Mouse (Mus musculus) kidney, postnatal 14 days (tissue): ENCODE measurements around the gene Zfp219.
"Not testable (repeated sequence)": the region's sequence is repeated elsewhere in the genome, so short reads cannot be mapped to it uniquely, and the experiment has no call there.

ENCODE experiments used
- DNase-seq: peaks from one replicate; pipeline ENCODE4 v3.0.0; 2022; ENCODE audit warnings: mixed read lengths

Zfp219 gene

DNA sequence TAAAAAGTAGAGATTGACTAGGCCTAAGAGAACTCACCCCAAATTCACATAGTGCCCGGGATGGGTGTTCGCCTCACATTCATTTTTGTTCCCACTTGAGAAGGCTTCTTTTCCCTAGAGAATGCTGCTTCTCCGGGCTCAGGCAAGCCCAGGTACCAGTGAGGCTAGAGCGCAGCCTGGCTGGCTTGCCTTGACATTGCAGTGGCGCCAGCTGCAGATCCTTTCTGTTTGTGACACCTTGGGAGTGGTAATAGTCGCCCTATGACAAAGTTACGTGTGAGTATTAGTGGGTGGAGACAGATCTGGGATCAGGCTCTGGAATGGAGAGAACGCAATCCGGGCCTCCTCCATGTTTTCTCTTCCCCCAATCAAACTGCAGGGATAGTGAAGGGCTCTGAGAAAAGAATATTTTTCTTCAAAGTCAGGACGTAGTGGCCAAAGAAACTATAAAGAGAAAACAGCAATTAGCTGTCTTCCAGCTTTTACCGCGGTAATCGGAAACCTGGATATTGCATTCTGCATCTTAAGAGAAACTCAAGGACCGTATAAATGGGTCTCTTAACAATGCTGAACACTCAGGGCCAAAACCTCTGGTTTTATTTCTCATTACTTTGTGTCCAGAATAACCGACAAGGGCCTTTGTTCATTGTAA lies at the start of gene Zfp219:
Zfp219 (minus strand) TSS at position 248 of the 652 bp plus-strand sequence.
- peak; percentile 86 for DNase-seq

DNA sequence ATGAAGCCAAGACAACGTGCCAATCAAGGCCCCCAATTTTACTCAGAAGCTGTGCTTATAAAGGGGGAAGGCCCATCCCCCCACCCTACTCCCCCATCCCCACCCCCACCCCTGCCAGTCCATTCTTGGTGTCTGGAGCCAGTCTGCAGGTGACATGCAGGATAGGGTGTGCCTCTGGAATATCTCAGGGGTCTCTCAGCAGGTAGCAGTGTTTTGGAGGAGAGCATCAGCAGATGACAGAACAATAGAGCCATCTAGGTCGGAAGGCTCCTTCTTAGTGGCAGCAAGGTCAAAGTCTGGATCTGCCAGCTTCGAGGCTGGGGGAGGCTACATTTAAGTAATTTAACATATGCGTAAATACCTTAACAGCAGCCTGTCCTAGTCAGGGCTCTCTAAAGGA lies 45.6 kb upstream of the Zfp219 start:
- no peak for DNase-seq

GRCm38 (mm10) chr14:52061798-52062197 lies 41.3 kb upstream of the Zfp219 start:
- DNase-seq: no peak

- DNase-seq: no peak
Observed at GRCm38 (mm10) chr14:52060800-52061199, 40.3 kb upstream of the Zfp219 start.

DNA sequence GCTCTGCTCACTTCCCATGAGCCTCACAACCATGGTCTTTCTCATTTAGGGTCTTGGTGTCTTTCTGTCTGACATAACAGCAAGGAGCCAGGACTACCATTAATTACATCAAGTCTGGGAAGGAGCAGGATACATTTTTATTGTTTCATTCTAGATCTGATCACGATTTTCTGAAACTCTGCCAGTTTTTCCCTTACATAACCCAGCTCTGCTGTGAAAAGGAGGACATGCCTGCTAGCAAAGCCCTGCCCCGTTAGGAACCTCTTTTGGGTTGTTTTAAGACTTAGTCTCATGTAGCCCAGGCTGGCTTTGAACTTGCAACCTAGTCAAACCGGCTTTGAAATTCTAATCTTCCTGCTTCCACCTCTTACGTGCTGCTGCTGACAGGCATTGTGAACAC lies 39.4 kb upstream of the Zfp219 start:
- no peak for DNase-seq

DNA sequence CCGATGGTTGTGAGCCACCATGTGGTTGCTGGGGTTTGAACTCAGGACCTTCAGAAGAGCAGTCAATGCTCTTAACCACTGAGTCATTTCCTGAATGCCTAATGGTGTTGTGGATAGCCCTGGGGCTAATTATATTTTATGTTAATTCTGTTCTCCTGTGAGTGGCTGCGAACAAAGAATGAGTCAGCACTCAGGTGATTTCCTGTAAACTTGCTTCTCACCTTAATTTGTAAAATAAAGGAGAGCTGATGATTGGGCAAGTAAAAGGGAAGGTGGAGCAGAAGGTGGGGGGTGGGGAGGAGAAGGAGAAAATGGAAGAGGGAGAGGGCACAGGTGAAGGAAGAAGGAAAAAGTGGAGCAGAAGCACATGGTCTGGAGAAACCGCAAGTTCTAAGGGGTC lies 32.2 kb upstream of the Zfp219 start:
- DNase-seq: not testable (repeated sequence)

GRCm38 (mm10) chr14:52045966-52046565 lies 25.5 kb upstream of the Zfp219 start:
- no peak for DNase-seq

- peak; percentile 38 for DNase-seq
Observed at GRCm38 (mm10) chr14:52044901-52045678, 24.6 kb upstream of the Zfp219 start.

DNA sequence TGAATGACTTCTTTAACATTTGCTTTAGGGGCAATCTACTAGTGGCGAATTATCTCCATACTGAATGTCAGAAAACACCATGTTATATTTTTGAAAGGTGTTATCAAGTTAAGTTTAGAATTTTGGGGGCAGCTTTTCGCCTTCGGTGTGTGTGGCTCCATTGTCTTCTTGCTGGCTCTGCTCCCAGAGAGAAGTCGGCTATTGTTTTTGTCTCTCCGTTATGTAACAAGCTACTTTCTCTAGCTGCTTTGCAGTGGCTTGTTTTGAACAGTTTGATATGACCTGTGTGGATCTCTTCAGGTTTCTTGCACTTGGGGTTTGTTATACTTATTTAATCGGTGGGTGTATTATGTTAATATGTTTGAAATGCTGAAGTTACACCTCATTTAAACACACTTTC lies 22.9 kb upstream of the Zfp219 start:
- DNase-seq: peak; percentile 4

GRCm38 (mm10) chr14:52042359-52042758 lies 21.8 kb upstream of the Zfp219 start, which contains the start of gene Olfr221:
Gene Olfr221 (minus strand): TSS chr14:52042459.
- not testable (repeated sequence) for DNase-seq

- DNase-seq: no peak
Observed at GRCm38 (mm10) chr14:52039332-52039731, 18.8 kb upstream of the Zfp219 start.

GRCm38 (mm10) chr14:52035926-52036325 lies 15.4 kb upstream of the Zfp219 start:
- DNase-seq: no peak

DNA sequence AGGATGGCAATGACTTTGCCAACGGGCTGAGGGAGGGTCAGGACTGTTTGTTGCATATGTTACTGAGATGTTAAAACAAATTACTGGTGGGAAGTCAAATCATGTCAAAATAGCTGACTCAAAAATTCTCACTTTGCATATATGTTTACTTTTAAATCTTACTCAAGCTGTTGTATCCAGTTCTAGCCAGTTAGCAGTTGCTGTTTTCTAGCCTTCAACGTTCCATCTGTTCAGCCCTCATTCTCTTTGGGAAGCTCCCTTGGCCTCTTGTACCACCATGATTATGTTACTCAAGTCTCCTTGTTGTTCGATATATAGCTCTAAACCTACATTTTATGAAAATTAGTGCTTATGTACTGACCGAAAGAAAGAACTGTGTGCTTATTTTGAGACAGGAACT lies 5.8 kb upstream of the Zfp219 start:
- DNase-seq: no peak

DNA sequence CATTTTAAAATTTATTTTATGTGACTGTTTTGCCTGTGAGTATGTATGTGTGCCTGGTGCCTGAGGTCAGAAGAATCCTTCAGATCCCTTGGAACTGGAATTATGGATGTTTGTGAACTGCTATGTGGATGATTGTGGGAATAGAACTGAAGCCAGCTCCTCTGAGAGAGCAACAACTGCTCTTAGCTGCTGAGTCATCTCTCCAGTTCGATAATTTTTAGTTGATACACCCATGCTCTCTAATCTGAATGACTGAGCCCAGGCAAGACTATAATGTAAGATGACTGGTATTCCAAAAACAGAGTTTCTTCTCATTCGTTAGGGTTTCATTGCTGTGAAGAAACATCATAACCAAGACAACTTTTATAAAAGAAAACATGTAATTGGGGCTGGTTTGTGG lies 3.6 kb upstream of the Zfp219 start:
- no peak for DNase-seq

- DNase-seq: peak; percentile 94
Observed at GRCm38 (mm10) chr14:52022709-52023459, 2.4 kb upstream of the Zfp219 start.

DNA sequence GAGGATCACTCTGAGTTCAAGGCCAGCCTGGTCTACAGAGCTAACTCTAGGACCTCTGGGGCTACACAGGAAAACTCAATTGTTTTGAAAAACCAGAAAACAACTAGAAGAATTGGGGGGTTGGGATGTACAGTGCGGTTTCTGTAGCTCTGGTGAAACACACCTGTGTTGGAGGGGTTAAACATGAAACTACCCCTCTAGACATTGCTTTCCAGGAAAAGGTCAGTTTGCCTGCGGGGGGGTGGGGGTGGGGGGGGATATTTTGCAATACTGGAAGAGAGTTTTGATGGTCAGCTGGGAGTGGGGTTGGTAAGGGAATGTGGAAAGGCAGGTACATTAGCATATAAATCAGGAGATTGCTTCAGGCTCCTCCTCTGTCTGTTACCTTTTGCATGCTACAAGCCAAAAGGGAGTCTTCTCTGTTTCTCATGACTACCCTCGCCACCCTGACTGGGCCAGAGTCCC lies 1.7 kb upstream of the Zfp219 start:
- no peak for DNase-seq

- no peak for DNase-seq
Observed at GRCm38 (mm10) chr14:52021568-52022212, 1.2 kb upstream of the Zfp219 start.

GRCm38 (mm10) chr14:52021138-52021529 lies 601 bp upstream of the Zfp219 start:
- no peak for DNase-seq

DNA sequence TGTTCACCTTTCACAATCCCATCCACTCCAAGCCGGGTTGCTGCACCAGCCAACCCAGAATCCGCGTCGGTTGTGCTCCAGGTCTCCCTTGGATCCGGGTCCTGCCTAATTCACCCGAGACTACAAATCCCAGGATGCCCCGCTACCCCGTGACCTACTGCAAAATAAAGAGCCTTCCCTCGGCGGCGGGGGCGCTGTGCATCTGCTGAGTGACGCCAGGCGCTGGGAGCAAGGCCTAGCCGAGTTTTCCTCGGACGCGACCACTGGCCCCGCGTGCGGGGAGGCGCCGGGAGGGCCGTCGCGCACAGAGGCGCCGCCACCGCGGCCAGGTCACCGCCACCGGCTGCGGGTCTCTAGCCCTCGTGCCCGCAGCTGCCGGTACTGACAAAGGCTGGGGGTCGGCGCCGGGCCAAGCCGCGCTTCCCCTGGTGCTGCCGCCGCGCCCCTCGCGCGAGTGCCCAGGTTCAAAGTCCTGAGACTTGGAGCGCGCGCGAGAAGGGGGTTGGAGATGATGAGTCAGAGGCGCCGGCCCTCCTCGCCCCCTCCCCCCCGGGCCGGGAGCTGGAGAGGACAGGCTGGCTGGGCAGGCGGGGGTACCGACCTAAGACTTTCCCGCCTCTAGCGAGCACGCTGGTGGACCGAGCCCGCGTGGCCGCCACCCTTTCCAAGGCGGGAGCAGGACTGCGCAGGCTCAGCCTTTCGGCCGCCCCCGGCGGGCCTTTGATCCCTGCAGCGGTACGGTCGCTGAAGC lies 768 bp downstream of the Zfp219 start:
- peak; percentile 98 for DNase-seq

GRCm38 (mm10) chr14:52019051-52019589 lies 1.4 kb downstream of the Zfp219 start:
- DNase-seq: no peak

DNA sequence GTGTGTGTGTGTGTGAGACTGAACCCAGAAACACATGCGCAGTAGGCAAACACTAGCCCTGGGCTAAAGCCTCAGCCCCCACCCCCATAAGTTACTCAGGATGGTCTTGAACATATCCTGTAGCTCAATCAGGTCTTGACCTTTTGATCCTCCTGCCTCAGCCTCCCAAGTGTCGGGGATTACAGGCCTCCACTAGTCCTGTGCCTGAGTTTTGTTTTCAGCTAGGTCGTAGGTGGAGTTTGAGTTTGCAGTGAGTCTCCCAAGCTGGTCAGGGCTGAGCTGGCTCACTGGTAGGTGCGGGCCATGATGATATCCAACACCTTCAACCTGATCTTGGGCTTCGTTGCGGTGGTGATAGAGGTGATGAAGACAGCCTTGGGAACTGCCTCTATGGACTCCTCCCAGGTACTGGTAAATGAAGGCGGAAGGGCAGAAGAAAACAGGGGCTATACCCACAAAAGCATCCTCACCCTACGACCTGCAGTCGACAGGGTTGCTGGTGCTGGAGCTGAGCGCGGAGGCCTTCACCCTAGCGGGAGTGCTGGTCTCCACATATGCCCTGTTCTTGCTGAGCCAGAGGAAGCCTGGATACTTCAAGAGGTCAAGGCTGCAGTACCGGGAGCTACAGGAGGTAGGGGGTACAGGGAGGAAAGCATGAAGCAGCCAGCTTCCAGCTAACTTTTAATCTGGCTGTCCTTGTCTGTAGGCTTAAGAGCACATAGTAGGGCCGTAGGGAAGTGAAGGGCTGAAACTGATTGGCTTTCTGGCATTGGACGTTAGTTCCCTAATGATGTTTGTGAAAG lies 2.1 kb downstream of the Zfp219 start:
- no peak for DNase-seq
